Mouse (Mus musculus) MEL (cell line): ENCODE results near the gene Cnksr2. TPM values are rescaled to one million over a fixed set of nuclear protein-coding genes. Genes with fewer than 3 reads are reported as not detected.

Source experiments
- DNase-seq: peaks from one replicate; pipeline ENCODE4 v3.0.0; 2011; ENCODE audit warnings: low read depth, low spot score
- H3K27ac ChIP-seq: 2 replicates; pipeline ENCODE4 v1.5.1; 2012; ENCODE audit warnings: low read depth, mild to moderate bottlenecking, control low read depth, low read length, moderate library complexity; ENCODE audit not compliant: control insufficient read depth
- H3K27me3 ChIP-seq, 2 experiments: fragments of 150-350 bp in 1 of 2; sonication (generic) in 1 of 2; 2 replicates each; pipeline ENCODE4 v1.6.1; 2012; ENCODE audit warnings: low read length in 2 of 2, mild to moderate bottlenecking in 2 of 2, improper control_type of control experiment in 1 of 2, moderate library complexity in 1 of 2; ENCODE audit not compliant: insufficient read depth in 2 of 2, control insufficient read depth in 1 of 2
- H3K36me3 ChIP-seq, 2 experiments: 2 replicates each; pipeline ENCODE4 v1.6.1; 2012 to 2014; ENCODE audit warnings: low read length in 2 of 2, improper control_type of control experiment in 1 of 2, inconsistent platforms in 1 of 2, mild to moderate bottlenecking in 1 of 2; ENCODE audit not compliant: insufficient read depth in 2 of 2, control insufficient read depth in 1 of 2
- H3K4me1 ChIP-seq, 2 experiments: fragments of 150-350 bp in 1 of 2; sonication (generic) in 1 of 2; 2 replicates each; pipeline ENCODE4 v1.6.1; 2012; ENCODE audit warnings: low read length in 2 of 2, improper control_type of control experiment in 1 of 2, mild to moderate bottlenecking in 1 of 2; ENCODE audit not compliant: insufficient read depth in 2 of 2, control insufficient read depth in 1 of 2
- H3K4me3 ChIP-seq, 2 experiments: fragments of 150-350 bp in 1 of 2; sonication (generic) in 1 of 2; 2 replicates each; pipeline ENCODE4 v1.5.1; 2012; ENCODE audit warnings: low read depth in 2 of 2, low read length in 2 of 2, mild to moderate bottlenecking in 2 of 2, moderate library complexity in 2 of 2, control low read depth in 1 of 2, improper control_type of control experiment in 1 of 2; ENCODE audit not compliant: control insufficient read depth in 1 of 2, insufficient read depth in 1 of 2
- H3K79me2 ChIP-seq: 2 replicates; pipeline ENCODE4 v1.6.1; 2012; ENCODE audit warnings: mild to moderate bottlenecking, low read length, moderate library complexity; ENCODE audit not compliant: control insufficient read depth, poor library complexity, insufficient read depth
- H3K9ac ChIP-seq: 2 replicates; pipeline ENCODE4 v1.6.1; 2012; ENCODE audit warnings: low read depth, mild to moderate bottlenecking, control low read depth, low read length, moderate library complexity; ENCODE audit not compliant: control insufficient read depth, poor library complexity, severe bottlenecking
- H3K9me3 ChIP-seq: fragments of 150-350 bp; sonication (generic); replicated peaks from 2 replicates; pipeline ENCODE4 v1.6.1; 2012; ENCODE audit warnings: mild to moderate bottlenecking, low read length, improper control_type of control experiment, moderate library complexity; ENCODE audit not compliant: insufficient read depth
- CHD1 ChIP-seq: IDR thresholded peaks from 2 replicates; pipeline ENCODE4 v1.6.1; 2012; ENCODE audit warnings: low read depth, mild to moderate bottlenecking, inconsistent platforms, low read length, improper control_type of control experiment
- CHD2 ChIP-seq: IDR thresholded peaks from 2 replicates; pipeline ENCODE4 v1.6.1; 2011; ENCODE audit warnings: low read length, improper control_type of control experiment
- CTCF ChIP-seq, 3 experiments: IDR thresholded peaks in 2 of 3; conservative IDR thresholded peaks in 1 of 3; 2 replicates each; pipeline ENCODE4 v1.5.1; 2011 to 2012; ENCODE audit warnings: low read length in 3 of 3, low read depth in 2 of 3, mild to moderate bottlenecking in 2 of 3, improper control_type of control experiment in 1 of 3, inconsistent platforms in 1 of 3, mixed read lengths in 1 of 3, moderate library complexity in 1 of 3; ENCODE audit not compliant: control insufficient read depth in 1 of 3, insufficient read depth in 1 of 3, poor library complexity in 1 of 3, severe bottlenecking in 1 of 3
- EP300 ChIP-seq, 2 experiments: IDR thresholded peaks; 2 replicates each; pipeline ENCODE4 v1.6.1; 2011; ENCODE audit warnings: improper control_type of control experiment in 2 of 2, low read length in 2 of 2, low read depth in 1 of 2, mild to moderate bottlenecking in 1 of 2
- ETS1 ChIP-seq: IDR thresholded peaks from 2 replicates; pipeline ENCODE4 v1.6.1; 2012; ENCODE audit warnings: low read depth, mild to moderate bottlenecking, inconsistent platforms, low read length, improper control_type of control experiment, moderate library complexity
- GABPA ChIP-seq: IDR thresholded peaks from 2 replicates; pipeline ENCODE4 v1.6.1; 2012; ENCODE audit warnings: low read depth, mild to moderate bottlenecking, inconsistent platforms, low read length, improper control_type of control experiment, moderate library complexity
- GATA1 ChIP-seq: IDR thresholded peaks from 2 replicates; pipeline ENCODE4 v1.6.1; 2011; ENCODE audit warnings: low read depth, low read length, improper control_type of control experiment
- JUND ChIP-seq: IDR thresholded peaks from 2 replicates; pipeline ENCODE4 v1.6.1; 2011; ENCODE audit warnings: low read depth, mild to moderate bottlenecking, improper control_type of control experiment, low read length
- KAT2A ChIP-seq: conservative IDR thresholded peaks from 2 replicates; pipeline ENCODE4 v1.6.1; 2012; ENCODE audit warnings: low read depth, low read length, improper control_type of control experiment, inconsistent platforms
- MAFK ChIP-seq: IDR thresholded peaks from 2 replicates; pipeline ENCODE4 v1.6.1; 2011; ENCODE audit warnings: low read depth, mild to moderate bottlenecking, low read length, improper control_type of control experiment, borderline replicate concordance
- MEF2A ChIP-seq: IDR thresholded peaks from 2 replicates; pipeline ENCODE4 v1.6.1; 2014; ENCODE audit warnings: low read depth, mild to moderate bottlenecking, inconsistent platforms, low read length, improper control_type of control experiment; ENCODE audit not compliant: poor library complexity, insufficient replicate concordance, severe bottlenecking; ENCODE audit errors: extremely low read depth
- MXI1 ChIP-seq: IDR thresholded peaks from 2 replicates; pipeline ENCODE4 v1.6.1; 2011; ENCODE audit warnings: mild to moderate bottlenecking, low read depth, low read length, improper control_type of control experiment
- NRF1 ChIP-seq: IDR thresholded peaks from 2 replicates; pipeline ENCODE4 v1.6.1; 2014; ENCODE audit warnings: low read depth, mild to moderate bottlenecking, inconsistent platforms, low read length, improper control_type of control experiment, moderate library complexity; ENCODE audit not compliant: poor library complexity, insufficient read depth, severe bottlenecking
- POLR2AphosphoS5 ChIP-seq: IDR thresholded peaks from 2 replicates; pipeline ENCODE4 v1.6.1; 2012; ENCODE audit warnings: low read depth, borderline replicate concordance, mild to moderate bottlenecking, inconsistent platforms, low read length, moderate library complexity, mixed read lengths
- RAD21 ChIP-seq: IDR thresholded peaks from 2 replicates; pipeline ENCODE4 v1.6.1; 2011; ENCODE audit warnings: mild to moderate bottlenecking, low read depth, low read length, improper control_type of control experiment
- RCOR1 ChIP-seq: IDR thresholded peaks from 2 replicates; pipeline ENCODE4 v1.6.1; 2012; ENCODE audit warnings: low read depth, mild to moderate bottlenecking, inconsistent platforms, low read length, improper control_type of control experiment
- SIN3A ChIP-seq: IDR thresholded peaks from 2 replicates; pipeline ENCODE4 v1.6.1; 2012; ENCODE audit warnings: low read length, improper control_type of control experiment, inconsistent platforms
- SMC3 ChIP-seq: IDR thresholded peaks from 2 replicates; pipeline ENCODE4 v1.6.1; 2011; ENCODE audit warnings: low read depth, low read length, improper control_type of control experiment
- TAL1 ChIP-seq: IDR thresholded peaks from 2 replicates; pipeline ENCODE4 v1.6.1; 2012; ENCODE audit warnings: mild to moderate bottlenecking, inconsistent platforms, low read length, moderate library complexity, mixed read lengths
- UBTF ChIP-seq: IDR thresholded peaks from 2 replicates; pipeline ENCODE4 v1.6.1; 2012; ENCODE audit warnings: low read depth, mild to moderate bottlenecking, inconsistent platforms, low read length, improper control_type of control experiment, moderate library complexity, borderline replicate concordance; ENCODE audit not compliant: insufficient read depth
- USF1 ChIP-seq: IDR thresholded peaks from 2 replicates; pipeline ENCODE4 v1.6.1; 2014; ENCODE audit warnings: low read depth, mild to moderate bottlenecking, inconsistent platforms, low read length, improper control_type of control experiment, moderate library complexity
- USF2 ChIP-seq, 2 experiments: IDR thresholded peaks; 2 replicates each; pipeline ENCODE4 v1.6.1; 2011 to 2012; ENCODE audit warnings: improper control_type of control experiment in 2 of 2, low read length in 2 of 2, borderline replicate concordance in 1 of 2, inconsistent platforms in 1 of 2, low read depth in 1 of 2, mild to moderate bottlenecking in 1 of 2; ENCODE audit not compliant: insufficient read depth in 1 of 2
- ZC3H11A ChIP-seq: IDR thresholded peaks from 2 replicates; pipeline ENCODE4 v1.6.1; 2012; ENCODE audit warnings: low read depth, mild to moderate bottlenecking, inconsistent platforms, low read length, improper control_type of control experiment
- polyA plus RNA-seq, 2 experiments: library from polyadenylated mRNA; stranded (reverse) in 1 of 2; unstranded in 1 of 2; fragments of >175 nt in 1 of 2; fragments of >200 nt in 1 of 2; gene quantifications; 2 replicates each; pipeline versions ENCODE4 v1.2.1 to v1.2.4; 2012; ENCODE audit warnings: low replicate concordance in 2 of 2, low read depth in 1 of 2; ENCODE audit not compliant: insufficient read length in 2 of 2, insufficient read depth in 1 of 2, missing spikeins in 1 of 2
- total RNA-seq: library from RNA; depleted of rRNA; stranded (reverse); fragments of 300-350 nt; gene quantifications from 2 replicates; pipeline ENCODE4 v1.2.3, GENCODE M21; 2012

Gene Cnksr2
- total and polyA plus RNA-seq, 3 experiments: 0.03 TPM; not detected in 2

DNA sequence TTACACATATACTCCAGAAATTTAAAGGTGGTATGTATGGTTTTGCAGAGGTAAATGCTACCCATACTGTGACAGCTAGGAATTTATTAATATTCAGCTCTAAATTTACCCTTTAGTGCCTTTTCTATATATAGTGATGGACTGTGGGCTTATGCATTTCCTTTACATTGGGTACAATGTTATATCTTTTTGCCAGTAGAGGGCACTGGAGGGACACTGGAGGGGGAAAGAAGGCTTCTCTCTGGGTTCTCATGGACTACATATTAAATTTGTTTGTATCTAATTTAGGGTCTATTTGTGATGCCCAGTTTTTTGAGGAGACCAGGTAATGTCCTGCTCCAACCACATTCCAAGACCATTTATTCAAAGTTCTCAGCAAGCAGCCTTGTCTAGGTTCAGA is 91.4 kb downstream of the Cnksr2 start:
- Histone ChIP-seq H3K4me1 (no peaks in the 10 kb centered on the region), H3K36me3 (no peaks in the 10 kb centered on the region), H3K79me2 (no peaks in the 10 kb centered on the region), H3K27ac (no peak overlapping the region), H3K9ac (no peak overlapping the region), H3K4me3 (no peak overlapping the region), H3K27me3 (no peaks in the 10 kb centered on the region; a peak in 1 of 4 replicates), H3K9me3 (no peaks in the 10 kb centered on the region)
- peak; percentile 41 for DNase-seq
- TF ChIP-seq USF1 (no peak), MEF2A (no peak), RAD21 (peak; percentile 70), SMC3 (peak; percentile 72), MAFK (no peak), TAL1 (no peak), EP300 (IDR thresholded peaks at IDR 0.05; ENCODE audit: low read depth in 1 of 2, low read length in 2 of 2) (no peak), CTCF (IDR thresholded peaks at IDR 0.05 in 2 of 3, conservative IDR thresholded peaks at IDR 0.05 in 1 of 3; ENCODE audit: control insufficient read depth in 1 of 3, insufficient read depth in 1 of 3, low read depth in 2 of 3, low read length in 3 of 3, poor library complexity in 1 of 3, severe bottlenecking in 1 of 3) (peak; percentile 31 to 68 (median 48); a peak in 5 of 6 replicates), GABPA (no peak), NRF1 (no peak), SIN3A (no peak), MXI1 (no peak), GATA1 (no peak), ZC3H11A (peak; percentile 38; the same call in 1 of the 2 replicates)

DNA sequence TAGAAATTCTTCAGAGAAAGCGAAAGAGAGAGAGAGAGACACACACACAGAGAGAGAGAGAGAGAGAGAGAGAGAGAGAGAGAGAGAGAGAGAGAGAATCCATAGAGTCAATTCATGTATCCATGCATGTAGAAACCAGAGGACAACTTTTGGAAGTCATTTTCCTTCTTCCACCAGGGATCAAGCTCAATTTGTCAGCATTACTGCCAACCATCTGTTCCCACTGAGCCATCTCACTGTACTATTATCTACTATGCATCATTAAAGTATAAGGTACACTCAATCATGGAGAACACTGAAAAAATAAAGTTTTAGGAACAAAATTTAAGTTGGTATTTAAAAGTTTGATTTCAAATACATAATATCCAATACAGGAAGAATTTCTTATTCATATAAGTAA is 93.8 kb downstream of the Cnksr2 start:
- no peak overlapping the region for H3K27ac ChIP-seq
- no peak for DNase-seq
- H3K36me3 ChIP-seq: no peaks in the 10 kb centered on the region
- no peaks in the 10 kb centered on the region; a peak in 1 of 4 replicates for H3K27me3 ChIP-seq
- no peak overlapping the region for H3K4me3 ChIP-seq
- H3K4me1 ChIP-seq: no peaks in the 10 kb centered on the region
- TF ChIP-seq POLR2AphosphoS5 (no peak), ETS1 (no peak), GATA1 (no peak), SIN3A (no peak), JUND (no peak), CHD1 (no peak), RCOR1 (no peak), USF2 (IDR thresholded peaks at IDR 0.05; ENCODE audit: borderline replicate concordance in 1 of 2, insufficient read depth in 1 of 2, low read depth in 1 of 2, low read length in 2 of 2) (no peak), USF1 (no peak), UBTF (no peak), KAT2A (no peak), MEF2A (no peak), CHD2 (no peak)
- H3K9ac ChIP-seq: no peak overlapping the region
- no peaks in the 10 kb centered on the region for H3K79me2 ChIP-seq
- no peaks in the 10 kb centered on the region for H3K9me3 ChIP-seq
